Mouse (Mus musculus) limb, embryonic 14.5 days (tissue): ENCODE results near the gene Map1s. TPM values are rescaled to one million over a fixed set of nuclear protein-coding genes. Genes with fewer than 3 reads are reported as not detected.
A peak's percentile ranks its signal among the peaks of the same experiment; 100 is the strongest.

Experiments
- ATAC-seq: fragments of 200-750 bp; cut with Nextera tagmentation; 2 replicates; pipeline ENCODE4 v1.8.0; 2017; ENCODE audit warnings: low read depth, moderate number of reproducible peaks, moderate TSS enrichment; ENCODE audit not compliant: low FRiP score
- DNase-seq: peaks from one replicate; pipeline ENCODE4 v3.0.0-alpha.2; 2015; ENCODE audit warnings: low spot score
- H3K27ac ChIP-seq: fragments of 300-500 bp; sonication (generic); replicated peaks from 2 replicates; pipeline ENCODE4 v1.5.1; 2014; ENCODE audit warnings: low read depth, mild to moderate bottlenecking, low read length, moderate library complexity, mixed read lengths
- H3K27me3 ChIP-seq: fragments of 300-500 bp; sonication (generic); 2 replicates; pipeline ENCODE4 v1.6.1; 2014; ENCODE audit warnings: low read length, mixed read lengths; ENCODE audit not compliant: control insufficient read depth, insufficient read depth
- H3K36me3 ChIP-seq: fragments of 300-500 bp; sonication (generic); 2 replicates; pipeline ENCODE4 v1.6.1; 2014; ENCODE audit warnings: mild to moderate bottlenecking, low read length, moderate library complexity, mixed read lengths; ENCODE audit not compliant: control insufficient read depth, insufficient read depth
- H3K4me1 ChIP-seq: fragments of 300-500 bp; sonication (generic); 2 replicates; pipeline ENCODE4 v1.6.1; 2014; ENCODE audit warnings: antibody characterized with exemption, low read length, mixed read lengths; ENCODE audit not compliant: control insufficient read depth, insufficient read depth
- H3K4me2 ChIP-seq: fragments of 300-500 bp; sonication (generic); replicated peaks from 2 replicates; pipeline ENCODE4 v1.6.1; 2014; ENCODE audit warnings: low read depth, mild to moderate bottlenecking, low read length, moderate library complexity; ENCODE audit not compliant: severe bottlenecking
- H3K4me3 ChIP-seq: fragments of 300-500 bp; sonication (generic); replicated peaks from 2 replicates; pipeline ENCODE4 v1.5.1; 2014; ENCODE audit warnings: low read length
- H3K9ac ChIP-seq: fragments of 300-500 bp; sonication (generic); 2 replicates; pipeline ENCODE4 v1.6.1; 2014; ENCODE audit warnings: mild to moderate bottlenecking, low read depth, low read length, moderate library complexity; ENCODE audit not compliant: severe bottlenecking
- H3K9me3 ChIP-seq: fragments of 300-500 bp; sonication (generic); 2 replicates; pipeline ENCODE4 v1.6.1; 2016; ENCODE audit warnings: low read length; ENCODE audit not compliant: control insufficient read depth
- POLR2A ChIP-seq: fragments of 200-500 bp; IDR thresholded peaks from 2 replicates; pipeline ENCODE4 v1.8.0; 2012; ENCODE audit warnings: inconsistent platforms, mild to moderate bottlenecking, moderate library complexity, borderline replicate concordance; ENCODE audit not compliant: insufficient read depth, insufficient read length; ENCODE audit errors: extremely low read depth
- WGBS: fragments of 180-500 bp; shearing (Covaris S2); extraction: QIAGEN DNeasy Blood & Tissue Kit; methylation state at CpG from one replicate; pipeline ENCODE4 v1.1.7; 2014; 5-methylcytosine and 5-hydroxymethylcytosine counted together
- polyA plus RNA-seq, 2 experiments: library from polyadenylated mRNA; depleted of rRNA in 1 of 2; stranded (reverse) in 1 of 2; unstranded in 1 of 2; fragments of >200 nt; fragmentation: Nextera tagmentation in 1 of 2; extraction: Ambion mirVana in 1 of 2; gene quantifications; 2 replicates each; pipeline versions ENCODE4 v1.2.1 to v1.2.3; 2012 to 2014

Map1s gene
- polyA plus RNA-seq, 2 experiments = 45.6 to 63.7 TPM

DNA sequence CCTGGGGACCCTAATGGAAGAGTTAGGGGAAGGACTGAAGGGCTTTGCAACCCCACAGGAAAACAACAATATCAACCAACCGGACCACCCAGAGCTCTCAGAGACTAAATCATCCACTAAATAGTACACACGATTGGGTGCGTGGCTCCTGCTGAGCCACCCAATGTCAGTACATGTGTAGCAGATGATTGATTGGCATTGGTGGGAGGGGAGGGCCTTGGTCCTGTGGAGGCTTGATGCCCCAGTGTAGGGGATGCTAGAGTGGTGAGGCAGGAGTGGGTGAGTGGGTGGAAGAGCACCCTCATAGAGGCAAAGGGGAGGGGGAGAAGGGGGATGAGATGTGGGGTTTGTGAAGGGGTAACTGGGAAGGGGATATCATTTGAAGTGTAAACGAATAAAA, 18.4 kb downstream of the Map1s start:
- DNase-seq (no peak), ATAC-seq (no peak)
- Histone ChIP-seq H3K9ac (no peak overlapping the region), H3K4me3 (no peak overlapping the region), H3K27ac (no peak overlapping the region), H3K4me1 (no peaks in the 10 kb centered on the region), H3K4me2 (no peak overlapping the region), H3K27me3 (no peaks in the 10 kb centered on the region), H3K9me3 (no peaks in the 10 kb centered on the region), H3K36me3 (peaks cover 13% of the 10 kb centered on the region; the same call in 1 of the 2 replicates)
- WGBS = 81% methylated on average over 4 of the region's 4 CpGs
- no peak for TF ChIP-seq POLR2A

DNA sequence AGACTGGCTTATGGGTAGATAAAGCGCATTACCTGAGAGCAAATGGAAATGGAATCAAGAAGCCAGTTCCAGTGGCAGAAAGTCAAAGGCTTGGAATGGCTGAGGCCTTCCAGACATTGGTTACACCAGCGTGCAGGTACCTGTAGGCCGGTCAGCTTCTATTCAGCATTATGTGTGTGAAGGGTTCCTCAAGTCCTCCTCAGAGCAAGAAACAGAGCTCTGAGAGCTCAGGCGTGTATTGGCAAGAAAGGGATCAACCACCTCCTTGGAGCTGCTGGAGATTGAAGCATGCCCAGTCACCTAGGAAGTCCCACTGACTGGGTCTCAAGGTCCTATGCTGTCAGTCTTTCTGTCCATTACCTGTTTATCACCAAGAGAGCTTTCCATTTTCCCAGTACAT, 20.0 kb downstream of the Map1s start:
- DNase-seq (no peak), ATAC-seq (no peak)
- H3K9me3 ChIP-seq = no peaks in the 10 kb centered on the region
- WGBS = 96% methylated on average over 4 of the region's 4 CpGs
- H3K36me3 ChIP-seq = peaks cover 10% of the 10 kb centered on the region; the same call in 1 of the 2 replicates
- H3K27me3 ChIP-seq = no peaks in the 10 kb centered on the region
- no peaks in the 10 kb centered on the region for H3K4me1 ChIP-seq
- no peak overlapping the region for H3K27ac ChIP-seq
- H3K4me2 ChIP-seq = no peak overlapping the region
- no peak overlapping the region for H3K4me3 ChIP-seq
- TF ChIP-seq POLR2A = no peak
- no peak overlapping the region for H3K9ac ChIP-seq

DNA sequence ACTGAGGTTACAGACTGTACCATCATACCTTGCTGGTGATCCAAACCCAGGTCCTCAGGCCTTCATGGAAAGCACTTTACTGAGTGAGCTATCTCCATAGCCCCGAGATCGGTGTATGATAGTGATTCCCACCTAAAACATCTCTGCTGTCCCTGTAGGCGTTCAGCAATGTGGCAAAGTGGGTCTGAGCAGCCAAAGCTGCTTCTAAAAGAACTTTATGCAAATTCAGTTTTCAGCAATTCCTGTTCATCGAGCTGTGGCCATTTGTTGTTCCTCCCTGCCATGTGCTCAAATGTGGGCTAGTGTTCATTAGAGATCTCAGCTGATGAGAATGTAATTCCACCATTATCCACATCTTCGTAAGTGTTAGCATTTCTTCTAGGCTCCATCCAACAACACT, 20.7 kb downstream of the Map1s start:
- Histone ChIP-seq H3K36me3 (0 out of 2 replicates have a peak, but pooled peaks cover 5% of the 10 kb centered on the region), H3K4me3 (no peak overlapping the region), H3K9ac (no peak overlapping the region), H3K27me3 (no peaks in the 10 kb centered on the region), H3K4me1 (no peaks in the 10 kb centered on the region), H3K9me3 (no peaks in the 10 kb centered on the region), H3K4me2 (no peak overlapping the region), H3K27ac (no peak overlapping the region)
- 93% methylated on average over 5 of the region's 5 CpGs for WGBS
- ATAC-seq = no peak
- no peak for DNase-seq
- TF ChIP-seq POLR2A = no peak

DNA sequence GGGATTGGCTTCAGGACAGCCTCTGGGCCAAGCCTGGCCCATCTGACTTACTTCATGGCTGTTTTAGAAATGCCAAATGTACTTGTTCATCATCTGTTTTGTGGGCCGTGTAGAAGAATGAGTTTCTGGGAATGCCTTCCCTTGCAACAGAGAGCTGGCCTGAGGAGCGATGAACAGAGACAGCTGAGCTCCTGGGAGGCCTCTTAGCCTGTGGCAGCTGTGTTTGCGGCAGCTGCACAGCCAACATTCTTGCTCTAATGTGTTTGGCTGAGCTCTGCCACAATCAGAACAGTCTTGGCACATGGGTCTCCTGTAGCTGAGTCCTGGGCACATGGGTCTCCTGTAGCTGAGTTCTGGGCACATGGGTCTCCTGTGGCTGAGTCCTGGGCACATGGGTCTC, 22.4 kb downstream of the Map1s start:
- Histone ChIP-seq H3K9ac (no peak overlapping the region), H3K4me2 (no peak overlapping the region), H3K4me3 (no peak overlapping the region), H3K27me3 (no peaks in the 10 kb centered on the region), H3K36me3 (no peaks in the 10 kb centered on the region), H3K9me3 (no peaks in the 10 kb centered on the region), H3K4me1 (no peaks in the 10 kb centered on the region), H3K27ac (no peak overlapping the region)
- WGBS = 84% methylated on average over 3 of the region's 3 CpGs
- peak; percentile 63 for DNase-seq
- no peak for TF ChIP-seq POLR2A
- ATAC-seq = peak; percentile 75

DNA sequence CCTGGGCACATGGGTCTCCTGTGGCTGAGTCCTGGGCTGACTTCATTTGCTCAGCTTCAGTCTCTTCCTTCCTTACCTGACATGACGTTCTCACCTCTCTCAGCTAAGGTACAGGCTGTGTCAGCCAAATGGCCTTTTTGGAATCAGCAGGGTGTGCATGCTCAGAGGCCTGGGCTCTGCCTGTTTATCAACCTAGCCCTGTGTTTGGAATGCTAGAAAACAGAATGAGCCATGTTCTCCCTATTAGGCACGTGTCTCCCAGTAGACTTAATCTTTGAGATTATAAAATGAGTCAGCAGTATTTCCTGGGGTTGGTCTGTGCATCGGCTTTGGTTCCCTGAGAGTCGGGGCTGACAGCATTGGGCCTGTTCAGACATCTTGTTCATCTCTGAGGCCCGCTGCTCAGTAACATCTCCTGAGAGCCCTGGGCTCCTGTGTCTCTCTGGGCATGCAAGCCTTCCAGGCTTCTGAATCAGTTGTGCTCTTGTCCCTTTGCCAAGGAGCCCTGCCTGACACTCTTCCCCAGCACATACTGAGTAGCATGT, 23.1 kb downstream of the Map1s start:
- Histone ChIP-seq H3K4me2 (no peak overlapping the region), H3K27me3 (no peaks in the 10 kb centered on the region), H3K27ac (no peak overlapping the region), H3K9me3 (no peaks in the 10 kb centered on the region), H3K9ac (no peak overlapping the region), H3K36me3 (no peaks in the 10 kb centered on the region), H3K4me1 (no peaks in the 10 kb centered on the region), H3K4me3 (no peak overlapping the region)
- 76% methylated on average over 5 of the region's 5 CpGs for WGBS
- no peak for TF ChIP-seq POLR2A
- ATAC-seq (no peak), DNase-seq (no peak)

DNA sequence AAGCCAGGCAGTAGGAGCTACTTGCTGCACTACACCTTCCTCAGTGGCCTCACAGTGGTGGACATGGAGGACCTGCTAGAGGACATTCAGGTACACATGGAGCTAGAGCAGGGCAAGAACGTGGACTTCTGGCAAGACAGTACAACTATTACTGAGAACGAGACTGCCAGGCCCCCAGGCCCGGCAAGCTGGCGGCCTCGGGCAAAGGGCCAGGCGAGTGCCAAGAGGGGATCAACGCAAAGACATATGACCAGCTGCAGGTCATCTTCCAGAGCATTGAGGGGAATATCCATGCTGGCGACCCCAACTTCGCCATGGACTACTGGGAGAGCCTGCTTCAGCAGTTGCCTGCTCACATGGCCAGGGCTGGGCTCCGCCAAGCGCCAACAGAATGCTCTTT, 26.0 kb downstream of the Map1s start:
- Histone ChIP-seq H3K27me3 (no peaks in the 10 kb centered on the region), H3K4me3 (no peak overlapping the region), H3K4me2 (no peak overlapping the region), H3K27ac (no peak overlapping the region), H3K36me3 (no peaks in the 10 kb centered on the region), H3K9ac (no peak overlapping the region), H3K4me1 (no peaks in the 10 kb centered on the region), H3K9me3 (no peaks in the 10 kb centered on the region)
- TF ChIP-seq POLR2A = no peak
- WGBS = 90% methylated on average over 10 of the region's 11 CpGs
- ATAC-seq (no peak), DNase-seq (no peak)
